Mouse (Mus musculus): ENCODE measurements around the gene Epha6. TPM values are rescaled to one million over a fixed set of nuclear protein-coding genes. Genes with fewer than 3 reads are reported as not detected.
"Not testable (repeated sequence)": the region's sequence is repeated elsewhere in the genome, so short reads cannot be mapped to it uniquely, and the experiment has no call there.

The Epha6 gene
- total and polyA plus RNA-seq, 3 experiments: 0.31 TPM; not detected in 2

DNA sequence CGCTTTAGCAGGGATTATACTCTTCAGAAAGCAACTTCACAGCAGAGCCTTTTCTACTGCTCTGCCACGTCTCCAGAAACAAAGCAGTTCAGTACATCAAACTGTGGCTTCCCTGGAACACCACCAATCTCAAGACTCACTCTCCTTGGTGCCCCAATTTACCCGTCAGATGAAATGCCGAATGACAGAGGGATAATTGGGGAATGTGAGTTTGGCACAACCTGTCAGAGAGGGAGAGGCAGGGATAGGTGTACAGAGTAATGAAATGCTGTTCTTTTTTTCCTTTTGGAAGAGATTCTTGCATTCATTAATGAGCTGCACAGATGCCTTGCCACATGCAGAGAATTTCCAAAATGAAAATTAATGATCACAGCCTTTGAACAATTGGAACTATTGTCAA is 635.5 kb downstream of the Epha6 start:
- DNase-seq: no peak

DNA sequence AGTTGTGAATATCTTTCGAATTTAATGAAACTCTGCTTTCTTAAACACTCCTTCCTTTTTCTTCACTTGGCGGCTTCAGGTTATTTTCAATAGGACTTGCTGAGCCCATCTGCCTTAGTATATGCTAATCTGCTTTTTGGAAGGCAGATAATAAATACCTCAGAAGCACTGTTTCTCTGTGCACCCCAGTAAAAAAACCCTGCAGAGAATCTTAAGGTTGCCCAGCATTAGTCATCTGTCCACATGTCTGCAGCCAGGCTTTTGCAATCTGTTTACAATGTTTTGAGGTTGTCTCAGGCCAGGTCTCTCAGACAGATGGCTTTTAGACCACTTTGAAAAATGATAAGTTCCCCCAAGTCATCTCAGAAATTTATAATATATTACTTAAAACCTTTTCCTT is 649.6 kb downstream of the Epha6 start:
- DNase-seq: peak; percentile 47

GRCm38 (mm10) chr16:59923696-59924095 is 681.6 kb downstream of the Epha6 start:
- DNase-seq: peak; percentile 6

DNA sequence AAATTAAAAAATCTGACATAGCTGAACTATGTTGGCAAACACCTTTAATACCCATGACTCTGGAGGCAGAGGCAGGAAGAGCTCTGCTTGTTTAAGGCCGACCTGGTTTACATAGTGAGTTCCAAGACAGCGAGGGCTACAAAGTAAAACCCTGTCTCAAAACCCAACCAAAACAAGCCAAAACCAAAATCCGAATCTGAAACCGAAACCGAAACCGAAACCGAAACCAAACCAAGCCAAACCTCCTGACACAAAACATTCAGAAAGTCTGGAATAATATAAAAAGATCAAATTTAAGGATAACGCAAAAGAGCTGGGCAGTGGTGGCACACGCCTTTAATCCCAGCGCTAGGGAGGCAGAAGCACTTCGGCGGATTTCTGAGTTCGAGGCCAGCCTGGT is 725.3 kb downstream of the Epha6 start:
- DNase-seq: no peak

DNA sequence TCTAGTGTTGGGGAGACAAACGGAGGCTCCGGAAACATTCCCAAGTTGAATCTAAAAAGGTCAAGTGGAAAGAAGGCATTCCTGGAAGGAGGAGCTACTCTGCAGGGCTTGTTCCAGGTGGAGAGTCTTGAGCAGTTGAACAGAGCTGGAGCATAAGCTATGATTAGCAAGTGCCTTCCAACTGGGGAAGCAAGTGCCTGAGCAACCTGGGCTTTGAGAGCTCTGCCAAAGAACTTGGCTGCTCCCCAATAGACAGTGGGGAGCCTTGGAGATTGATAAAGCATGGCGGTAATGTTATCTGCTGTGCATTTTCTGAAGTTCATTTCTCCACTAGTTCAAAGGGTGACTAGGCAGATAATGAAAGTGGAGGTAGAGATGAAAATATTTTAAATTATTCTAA is 733.5 kb downstream of the Epha6 start:
- DNase-seq: no peak

DNA sequence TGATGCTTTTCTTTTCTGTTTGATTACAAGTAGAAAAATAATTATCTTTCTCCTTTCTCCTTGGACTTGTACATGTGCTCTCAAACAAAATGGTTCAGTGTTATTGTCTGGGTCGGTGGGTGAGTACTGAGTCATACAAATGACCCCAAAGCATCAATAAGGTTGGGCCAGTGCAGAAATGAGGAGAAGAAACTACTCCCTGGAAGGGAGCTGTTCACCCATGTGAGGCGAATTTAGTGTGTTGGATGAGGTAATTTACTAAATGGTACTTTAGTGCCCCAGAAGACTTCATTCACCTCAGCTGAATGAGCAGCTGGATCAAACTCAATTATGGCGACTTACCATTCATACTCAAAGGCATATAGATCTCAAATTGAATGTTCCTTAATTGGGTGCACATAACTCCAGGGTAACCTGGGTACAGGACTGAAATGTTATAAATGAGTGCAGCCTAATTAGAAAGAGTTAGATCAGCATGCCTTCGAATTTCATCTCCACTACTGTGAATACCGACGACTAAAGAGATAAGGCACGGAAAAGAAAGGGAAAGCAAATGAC is 751.1 kb downstream of the Epha6 start:
- DNase-seq: no peak

DNA sequence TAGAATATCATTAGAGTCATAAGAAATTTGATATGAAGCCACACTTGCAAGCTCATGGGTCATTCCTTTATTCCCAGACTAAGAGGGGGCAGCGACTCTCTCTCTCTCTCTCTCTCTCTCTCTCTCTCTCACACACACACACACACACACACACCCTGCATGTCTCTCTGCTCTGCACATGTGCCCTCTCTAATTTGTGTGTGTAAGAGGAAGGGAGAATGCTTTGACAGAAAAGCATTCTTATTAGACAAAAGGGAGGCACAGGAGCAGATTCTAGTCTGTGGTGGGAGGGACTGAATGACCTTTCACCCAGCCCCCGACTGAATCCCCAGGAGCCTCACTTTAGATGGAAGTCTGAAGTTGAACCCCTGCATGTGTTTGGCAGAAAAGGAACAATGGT is 752.6 kb downstream of the Epha6 start:
- DNase-seq: no peak

GRCm38 (mm10) chr16:59846574-59846973 is 758.8 kb downstream of the Epha6 start:
- peak; percentile 59 for DNase-seq

DNA sequence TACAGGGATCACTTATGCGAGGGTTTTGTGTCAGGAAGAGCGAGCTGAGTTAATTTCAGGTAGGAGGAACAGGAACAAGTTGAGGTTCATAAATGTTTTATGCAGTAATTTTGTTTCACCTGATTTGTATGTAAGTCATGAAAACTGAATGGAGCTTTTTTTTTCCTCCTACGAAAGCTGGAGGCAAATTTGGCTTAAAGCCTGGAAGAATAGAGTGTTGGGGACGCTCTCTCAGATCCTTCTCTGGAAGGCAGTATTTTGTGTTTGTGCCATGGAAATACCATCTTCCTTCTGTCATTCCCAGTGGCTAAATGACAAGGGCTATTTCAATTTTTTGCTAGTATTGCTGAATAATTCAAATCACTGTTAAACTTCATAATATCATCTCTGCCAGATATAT is 768.6 kb downstream of the Epha6 start:
- no peak for DNase-seq

DNA sequence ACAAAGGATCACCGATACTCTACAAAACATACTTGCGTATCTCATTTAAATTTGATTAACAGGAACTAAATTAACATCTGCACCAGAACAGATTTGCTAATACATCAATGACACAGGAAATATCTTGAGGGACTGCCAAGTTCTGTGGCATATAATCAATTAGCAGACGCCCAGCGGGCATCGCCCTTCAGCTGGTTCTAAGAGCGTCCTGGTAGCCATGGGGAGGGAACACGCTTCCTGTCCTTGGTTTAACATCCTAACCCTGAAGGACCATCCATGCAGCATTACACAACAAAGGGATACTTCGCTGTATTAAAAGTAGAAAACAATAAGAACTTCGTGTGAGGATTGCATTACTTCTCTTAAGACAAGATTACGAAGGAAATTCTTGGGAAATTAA is 769.0 kb downstream of the Epha6 start:
- DNase-seq: no peak

- DNase-seq: no peak
Measured at GRCm38 (mm10) chr16:59832468-59832867, 772.9 kb downstream of the Epha6 start.

GRCm38 (mm10) chr16:59829655-59830054 is 775.7 kb downstream of the Epha6 start:
- DNase-seq: no peak

DNA sequence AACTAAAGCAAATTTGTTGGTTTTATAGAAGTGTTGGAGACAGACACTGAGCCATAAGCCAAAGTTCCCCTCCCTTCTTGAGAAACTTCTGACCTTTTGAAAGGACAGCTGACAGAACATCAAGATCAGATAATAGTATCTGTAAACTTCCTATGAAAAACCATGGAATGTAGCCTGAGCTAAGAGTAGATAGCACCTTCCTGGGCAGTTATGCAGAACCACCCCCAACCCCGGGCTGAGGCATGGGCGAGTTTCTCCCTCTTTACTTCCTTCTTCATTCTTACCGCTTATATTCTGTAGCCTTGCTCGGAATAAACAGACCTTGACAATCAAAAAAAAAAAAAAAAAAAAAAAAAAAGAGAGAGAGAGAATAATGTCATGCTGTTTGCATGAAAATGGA is 805.5 kb downstream of the Epha6 start:
- not testable (repeated sequence) for DNase-seq

DNA sequence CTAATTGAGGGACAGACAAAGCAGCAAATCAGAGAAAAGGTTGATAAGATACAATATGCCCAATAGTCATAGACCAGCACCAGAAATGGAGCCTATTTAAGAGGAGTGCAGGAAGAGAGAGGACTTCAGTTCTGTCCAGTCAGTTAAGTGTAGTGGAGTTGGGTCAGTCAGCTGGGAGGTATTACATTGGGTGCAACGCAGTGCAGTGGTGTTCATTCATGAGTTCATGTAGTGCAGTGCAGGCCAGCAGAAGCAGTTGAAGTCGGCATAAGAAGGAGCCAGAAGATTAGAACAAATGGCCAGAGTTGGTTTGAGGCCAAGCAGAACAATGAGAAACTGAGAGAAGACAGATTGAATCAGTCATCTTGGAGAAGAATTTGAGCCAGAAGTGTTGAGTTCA is 833.0 kb downstream of the Epha6 start:
- no peak for DNase-seq

GRCm38 (mm10) chr16:59770421-59770820 is 834.9 kb downstream of the Epha6 start:
- DNase-seq: no peak

GRCm38 (mm10) chr16:59769936-59770335 is 835.4 kb downstream of the Epha6 start:
- DNase-seq: no peak

- DNase-seq: no peak
Measured at GRCm38 (mm10) chr16:59760875-59761274, 844.5 kb downstream of the Epha6 start.

GRCm38 (mm10) chr16:59750905-59751304 is 854.4 kb downstream of the Epha6 start:
- no peak for DNase-seq

GRCm38 (mm10) chr16:59743669-59744068 is 861.7 kb downstream of the Epha6 start:
- DNase-seq: no peak

GRCm38 (mm10) chr16:59715524-59715923 is 889.8 kb downstream of the Epha6 start:
- DNase-seq: no peak

DNA sequence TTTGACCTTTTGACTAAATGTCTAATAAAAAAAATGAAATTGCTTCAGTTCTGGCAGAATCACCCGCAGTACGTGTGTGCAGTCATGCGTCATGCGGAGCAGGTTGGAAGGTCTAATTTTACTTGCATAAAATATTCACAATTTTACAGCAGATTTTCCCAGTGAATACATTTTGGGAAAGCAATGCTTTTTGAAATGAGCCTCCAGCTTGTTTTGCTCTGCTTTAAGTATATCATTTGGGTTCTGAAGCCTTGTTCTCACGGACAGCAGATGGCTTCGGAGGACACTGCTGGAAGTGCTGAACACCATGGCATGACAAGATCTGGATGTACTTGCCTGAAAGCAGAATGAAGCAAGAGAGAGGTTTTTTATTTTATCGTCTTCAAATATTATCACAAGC is 912.1 kb downstream of the Epha6 start:
- DNase-seq: no peak

GRCm38 (mm10) chr16:59689120-59689519 is 916.2 kb downstream of the Epha6 start:
- DNase-seq: no peak

- no peak for DNase-seq
Measured at GRCm38 (mm10) chr16:59685135-59685534, 920.2 kb downstream of the Epha6 start.

- DNase-seq: peak; percentile 52
Measured at GRCm38 (mm10) chr16:59683434-59683833, 921.9 kb downstream of the Epha6 start.
